Mouse (Mus musculus) hindbrain, embryonic 15.5 days (tissue): ENCODE data around the gene Apoa5. TPM values are rescaled to one million over a fixed set of nuclear protein-coding genes. Genes with fewer than 3 reads are reported as not detected.

Source experiments
- ATAC-seq: fragments of 200-750 bp; cut with Nextera tagmentation; 2 replicates; pipeline ENCODE4 v1.8.0; 2017; ENCODE audit warnings: low read depth, moderate number of reproducible peaks, moderate TSS enrichment; ENCODE audit not compliant: low FRiP score
- H3K27ac ChIP-seq: fragments of 300-500 bp; sonication (generic); replicated peaks from 2 replicates; pipeline ENCODE4 v1.5.1; 2015; ENCODE audit warnings: mild to moderate bottlenecking, inconsistent platforms
- H3K27me3 ChIP-seq: fragments of 300-500 bp; sonication (generic); 2 replicates; pipeline ENCODE4 v1.6.1; 2015; ENCODE audit warnings: control low read depth, inconsistent platforms
- H3K36me3 ChIP-seq: fragments of 300-500 bp; sonication (generic); 2 replicates; pipeline ENCODE4 v1.6.1; 2015; ENCODE audit warnings: control low read depth, inconsistent platforms
- H3K4me1 ChIP-seq: fragments of 300-500 bp; sonication (generic); replicated peaks from 2 replicates; pipeline ENCODE4 v1.6.1; 2015; ENCODE audit warnings: control low read depth, inconsistent platforms
- H3K4me2 ChIP-seq: fragments of 300-500 bp; sonication (generic); 2 replicates; pipeline ENCODE4 v1.6.1; 2015; ENCODE audit warnings: moderate library complexity, mild to moderate bottlenecking, inconsistent platforms
- H3K4me3 ChIP-seq: fragments of 300-500 bp; sonication (generic); 2 replicates; pipeline ENCODE4 v1.5.1; 2015; ENCODE audit warnings: mild to moderate bottlenecking, inconsistent platforms
- H3K9ac ChIP-seq: fragments of 300-500 bp; sonication (generic); 2 replicates; pipeline ENCODE4 v1.6.1; 2015; ENCODE audit warnings: inconsistent platforms
- H3K9me3 ChIP-seq: fragments of 300-500 bp; sonication (generic); 2 replicates; pipeline ENCODE4 v1.6.1; 2016; ENCODE audit warnings: control low read depth, inconsistent platforms
- WGBS: fragments of 180-500 bp; shearing (Covaris S2); methylation state at CpG from one replicate; pipeline ENCODE4 v1.1.7; 2015; 5-methylcytosine and 5-hydroxymethylcytosine counted together
- polyA plus RNA-seq: library from polyadenylated mRNA; unstranded; fragments of >200 nt; fragmentation: Nextera tagmentation; extraction: Ambion mirVana; gene quantifications from 2 replicates; pipeline ENCODE4 v1.2.1, GENCODE M21; 2015

The Apoa5 gene
- polyA plus RNA-seq, 1 experiment from 2014 or later: not detected

GRCm38 (mm10) chr9:46240526-46241153 is 27.8 kb upstream of the Apoa5 start, which contains the start of gene Apoa4:
Gene Apoa4, plus strand, starts transcription at chr9:46240696.
- no peaks in the 10 kb centered on the region for H3K36me3 ChIP-seq
- no peaks in the 10 kb centered on the region for H3K9me3 ChIP-seq
- no peak for ATAC-seq
- H3K27me3 ChIP-seq: no peaks in the 10 kb centered on the region
- no peaks in the 10 kb centered on the region for H3K4me1 ChIP-seq
- no peak within 1 kb of the TSS for H3K27ac ChIP-seq
- 76% methylated on average over 7 of the region's 7 CpGs for WGBS
- H3K9ac ChIP-seq: no peak within 1 kb of the TSS
- no peak within 1 kb of the TSS for H3K4me2 ChIP-seq
- no peak within 1 kb of the TSS for H3K4me3 ChIP-seq

- H3K9me3 ChIP-seq: no peaks in the 10 kb centered on the region
- no peaks in the 10 kb centered on the region for H3K36me3 ChIP-seq
- no peaks in the 10 kb centered on the region for H3K4me1 ChIP-seq
- no peaks in the 10 kb centered on the region for H3K27me3 ChIP-seq
- 74% methylated on average over 2 of the region's 2 CpGs for WGBS
- H3K27ac ChIP-seq: no peak overlapping the region
- H3K4me3 ChIP-seq: no peak overlapping the region
- no peak overlapping the region for H3K4me2 ChIP-seq
- H3K9ac ChIP-seq: no peak overlapping the region
- no peak for ATAC-seq
Observed at GRCm38 (mm10) chr9:46241818-46242217, 26.6 kb upstream of the Apoa5 start.

GRCm38 (mm10) chr9:46243122-46243521 is 25.3 kb upstream of the Apoa5 start:
- H3K36me3 ChIP-seq: no peaks in the 10 kb centered on the region
- H3K9ac ChIP-seq: no peak overlapping the region
- H3K27ac ChIP-seq: no peak overlapping the region
- no peak for ATAC-seq
- no peaks in the 10 kb centered on the region for H3K9me3 ChIP-seq
- H3K4me3 ChIP-seq: no peak overlapping the region
- no peaks in the 10 kb centered on the region for H3K4me1 ChIP-seq
- 66% methylated on average over 4 of the region's 4 CpGs for WGBS
- 0 out of 2 replicates have a peak, but pooled peaks cover 2% of the 10 kb centered on the region for H3K27me3 ChIP-seq
- H3K4me2 ChIP-seq: no peak overlapping the region

GRCm38 (mm10) chr9:46243584-46243983 is 24.8 kb upstream of the Apoa5 start:
- no peak overlapping the region for H3K27ac ChIP-seq
- no peaks in the 10 kb centered on the region for H3K36me3 ChIP-seq
- ATAC-seq: no peak
- H3K9ac ChIP-seq: no peak overlapping the region
- H3K4me1 ChIP-seq: no peaks in the 10 kb centered on the region
- no peak overlapping the region for H3K4me2 ChIP-seq
- 58% methylated on average over 8 of the region's 8 CpGs for WGBS
- no peak overlapping the region for H3K4me3 ChIP-seq
- no peaks in the 10 kb centered on the region for H3K9me3 ChIP-seq
- 0 out of 2 replicates have a peak, but pooled peaks cover 2% of the 10 kb centered on the region for H3K27me3 ChIP-seq

GRCm38 (mm10) chr9:46246752-46247324 is 21.6 kb upstream of the Apoa5 start:
- Histone ChIP-seq H3K36me3 (no peaks in the 10 kb centered on the region), H3K27me3 (0 out of 2 replicates have a peak, but pooled peaks cover 2% of the 10 kb centered on the region), H3K27ac (no peak overlapping the region), H3K4me3 (no peak overlapping the region), H3K4me1 (no peaks in the 10 kb centered on the region), H3K9me3 (no peaks in the 10 kb centered on the region), H3K9ac (no peak overlapping the region), H3K4me2 (no peak overlapping the region)
- WGBS: 26% methylated on average over 10 of the region's 11 CpGs
- peak; percentile 79; the same call in 1 of the 2 replicates for ATAC-seq

GRCm38 (mm10) chr9:46256177-46256576 is 12.3 kb upstream of the Apoa5 start:
- no peak overlapping the region for H3K4me3 ChIP-seq
- 93% methylated on average over 7 of the region's 7 CpGs for WGBS
- no peaks in the 10 kb centered on the region for H3K36me3 ChIP-seq
- H3K9me3 ChIP-seq: no peaks in the 10 kb centered on the region
- no peak for ATAC-seq
- no peaks in the 10 kb centered on the region for H3K27me3 ChIP-seq
- H3K4me1 ChIP-seq: no peaks in the 10 kb centered on the region
- no peak overlapping the region for H3K4me2 ChIP-seq
- H3K9ac ChIP-seq: no peak overlapping the region
- no peak overlapping the region for H3K27ac ChIP-seq

- H3K4me1 ChIP-seq: no peaks in the 10 kb centered on the region
- no peak for ATAC-seq
- no peak overlapping the region for H3K9ac ChIP-seq
- no peak overlapping the region for H3K4me3 ChIP-seq
- H3K36me3 ChIP-seq: no peaks in the 10 kb centered on the region
- no peak overlapping the region for H3K27ac ChIP-seq
- no peak overlapping the region for H3K4me2 ChIP-seq
- WGBS: 88% methylated on average over 10 of the region's 10 CpGs
- H3K27me3 ChIP-seq: no peaks in the 10 kb centered on the region
- no peaks in the 10 kb centered on the region for H3K9me3 ChIP-seq
Observed at GRCm38 (mm10) chr9:46256658-46257385, 11.6 kb upstream of the Apoa5 start.

- Histone ChIP-seq H3K27me3 (no peaks in the 10 kb centered on the region), H3K9ac (no peak overlapping the region), H3K36me3 (no peaks in the 10 kb centered on the region), H3K4me3 (no peak overlapping the region), H3K9me3 (no peaks in the 10 kb centered on the region), H3K27ac (no peak overlapping the region), H3K4me2 (no peak overlapping the region), H3K4me1 (no peaks in the 10 kb centered on the region)
- ATAC-seq: no peak
- WGBS: 80% methylated on average over 3 of the region's 3 CpGs
Observed at GRCm38 (mm10) chr9:46257546-46257945, 10.9 kb upstream of the Apoa5 start.

GRCm38 (mm10) chr9:46259111-46259510 is 9.3 kb upstream of the Apoa5 start:
- Histone ChIP-seq H3K36me3 (no peaks in the 10 kb centered on the region), H3K9ac (no peak overlapping the region), H3K4me3 (no peak overlapping the region), H3K4me1 (no peaks in the 10 kb centered on the region), H3K27me3 (no peaks in the 10 kb centered on the region), H3K4me2 (no peak overlapping the region), H3K27ac (no peak overlapping the region), H3K9me3 (no peaks in the 10 kb centered on the region)
- ATAC-seq: no peak
- WGBS: 93% methylated on average over 6 of the region's 6 CpGs

- no peak overlapping the region for H3K4me3 ChIP-seq
- H3K36me3 ChIP-seq: no peaks in the 10 kb centered on the region
- WGBS: 89% methylated on average over 7 of the region's 7 CpGs
- no peak for ATAC-seq
- H3K4me1 ChIP-seq: no peaks in the 10 kb centered on the region
- no peak overlapping the region for H3K4me2 ChIP-seq
- no peaks in the 10 kb centered on the region for H3K27me3 ChIP-seq
- H3K9ac ChIP-seq: no peak overlapping the region
- H3K9me3 ChIP-seq: no peaks in the 10 kb centered on the region
- no peak overlapping the region for H3K27ac ChIP-seq
Observed at GRCm38 (mm10) chr9:46261131-46261530, 7.3 kb upstream of the Apoa5 start.

- H3K4me3 ChIP-seq: no peak overlapping the region
- no peak overlapping the region for H3K4me2 ChIP-seq
- H3K36me3 ChIP-seq: no peaks in the 10 kb centered on the region
- peaks cover 13% of the 10 kb centered on the region; the same call in 1 of the 2 replicates for H3K27me3 ChIP-seq
- ATAC-seq: no peak
- peaks cover 7% of the 10 kb centered on the region for H3K4me1 ChIP-seq
- no peak overlapping the region for H3K27ac ChIP-seq
- no peaks in the 10 kb centered on the region for H3K9me3 ChIP-seq
- 83% methylated on average over 5 of the region's 5 CpGs for WGBS
- no peak overlapping the region for H3K9ac ChIP-seq
Observed at GRCm38 (mm10) chr9:46269125-46269524, 692 bp downstream of the Apoa5 start.

- WGBS: 94% methylated on average over 4 of the region's 4 CpGs
- ATAC-seq: no peak
Observed at GRCm38 (mm10) chr9:46270782-46271181, 2.3 kb downstream of the Apoa5 start.

More at GRCm38 (mm10) chr9:46270782-46271181, 2.3 kb downstream of the Apoa5 start:
- peaks cover 13% of the 10 kb centered on the region for H3K4me1 ChIP-seq
- H3K9me3 ChIP-seq: no peaks in the 10 kb centered on the region
- H3K27me3 ChIP-seq: peaks cover 13% of the 10 kb centered on the region; the same call in 1 of the 2 replicates
- no peak overlapping the region for H3K27ac ChIP-seq
- no peak overlapping the region for H3K4me2 ChIP-seq
- H3K4me3 ChIP-seq: no peak overlapping the region
- H3K36me3 ChIP-seq: peaks cover 6% of the 10 kb centered on the region
- no peak overlapping the region for H3K9ac ChIP-seq
